Mouse (Mus musculus): ENCODE results near the gene Pik3cb.
A peak's percentile ranks its signal among the peaks of the same experiment; 100 is the strongest.

Gene Pik3cb

GRCm38 (mm10) chr9:99081718-99082117 lies 58.7 kb downstream of the Pik3cb start:
- DNase-seq (ENCODE audit: low spot score in 2 of 2): no peak

GRCm38 (mm10) chr9:99081308-99081707 lies 59.1 kb downstream of the Pik3cb start:
- DNase-seq (ENCODE audit: low spot score in 2 of 2): no peak

- no peak for DNase-seq (ENCODE audit: low spot score in 2 of 2)
Measured at GRCm38 (mm10) chr9:99080657-99081056, 59.8 kb downstream of the Pik3cb start.

GRCm38 (mm10) chr9:99074462-99074861 lies 66.0 kb downstream of the Pik3cb start:
- DNase-seq (ENCODE audit: low spot score in 2 of 2): no peak

GRCm38 (mm10) chr9:99072538-99072937 lies 67.9 kb downstream of the Pik3cb start:
- no peak for DNase-seq (ENCODE audit: low spot score in 2 of 2)

- DNase-seq (ENCODE audit: low spot score in 2 of 2): no peak
Measured at GRCm38 (mm10) chr9:99065311-99065710, 75.1 kb downstream of the Pik3cb start.

GRCm38 (mm10) chr9:99064216-99064615 lies 76.2 kb downstream of the Pik3cb start:
- DNase-seq (ENCODE audit: low spot score in 2 of 2): no peak

GRCm38 (mm10) chr9:99062544-99062943 lies 77.9 kb downstream of the Pik3cb start:
- DNase-seq (ENCODE audit: low spot score in 2 of 2): peak; percentile 66 to 70

GRCm38 (mm10) chr9:99057751-99058150 lies 82.7 kb downstream of the Pik3cb start:
- DNase-seq (ENCODE audit: low spot score in 2 of 2): no peak

- DNase-seq (ENCODE audit: low spot score in 2 of 2): no peak
Measured at GRCm38 (mm10) chr9:99049760-99050159, 90.7 kb downstream of the Pik3cb start.

- no peak for DNase-seq (ENCODE audit: low spot score in 2 of 2)
Measured at GRCm38 (mm10) chr9:99048724-99049250, 91.6 kb downstream of the Pik3cb start.

GRCm38 (mm10) chr9:99044761-99045160 lies 95.7 kb downstream of the Pik3cb start:
- no peak for DNase-seq (ENCODE audit: low spot score in 2 of 2)

- no peak for DNase-seq (ENCODE audit: low spot score in 2 of 2)
Measured at GRCm38 (mm10) chr9:99042641-99043040, 97.8 kb downstream of the Pik3cb start.

GRCm38 (mm10) chr9:99041994-99042393 lies 98.4 kb downstream of the Pik3cb start:
- DNase-seq (ENCODE audit: low spot score in 2 of 2): no peak

GRCm38 (mm10) chr9:99035575-99035974 lies 104.8 kb downstream of the Pik3cb start, which contains the start of gene Gm1123:
TSS of gene Gm1123 (minus strand) at chr9:99035715.
- DNase-seq (ENCODE audit: low spot score in 2 of 2): no peak

- no peak for DNase-seq (ENCODE audit: low spot score in 2 of 2)
Measured at GRCm38 (mm10) chr9:99034111-99034510, 106.3 kb downstream of the Pik3cb start.

GRCm38 (mm10) chr9:99032031-99032430 lies 108.4 kb downstream of the Pik3cb start:
- no peak for DNase-seq (ENCODE audit: low spot score in 2 of 2)

- no peak for DNase-seq (ENCODE audit: low spot score in 2 of 2)
Measured at GRCm38 (mm10) chr9:99021751-99022150, 118.7 kb downstream of the Pik3cb start.

- no peak for DNase-seq (ENCODE audit: low spot score in 2 of 2)
Measured at GRCm38 (mm10) chr9:99021166-99021565, 119.3 kb downstream of the Pik3cb start.

GRCm38 (mm10) chr9:99017679-99018078 lies 122.7 kb downstream of the Pik3cb start:
- DNase-seq (ENCODE audit: low spot score in 2 of 2): no peak

GRCm38 (mm10) chr9:99016759-99017158 lies 123.7 kb downstream of the Pik3cb start:
- DNase-seq (ENCODE audit: low spot score in 2 of 2): no peak

- no peak for DNase-seq (ENCODE audit: low spot score in 2 of 2)
Measured at GRCm38 (mm10) chr9:99016301-99016700, 124.1 kb downstream of the Pik3cb start.

GRCm38 (mm10) chr9:99009898-99010199 lies 130.6 kb downstream of the Pik3cb start:
- no peak for DNase-seq (ENCODE audit: low spot score in 2 of 2)
